Mouse (Mus musculus): ENCODE data around the gene Zfp697.
"Not testable (repeated sequence)": the region's sequence is repeated elsewhere in the genome, so short reads cannot be mapped to it uniquely, and the experiment has no call there.

Zfp697 gene

DNA sequence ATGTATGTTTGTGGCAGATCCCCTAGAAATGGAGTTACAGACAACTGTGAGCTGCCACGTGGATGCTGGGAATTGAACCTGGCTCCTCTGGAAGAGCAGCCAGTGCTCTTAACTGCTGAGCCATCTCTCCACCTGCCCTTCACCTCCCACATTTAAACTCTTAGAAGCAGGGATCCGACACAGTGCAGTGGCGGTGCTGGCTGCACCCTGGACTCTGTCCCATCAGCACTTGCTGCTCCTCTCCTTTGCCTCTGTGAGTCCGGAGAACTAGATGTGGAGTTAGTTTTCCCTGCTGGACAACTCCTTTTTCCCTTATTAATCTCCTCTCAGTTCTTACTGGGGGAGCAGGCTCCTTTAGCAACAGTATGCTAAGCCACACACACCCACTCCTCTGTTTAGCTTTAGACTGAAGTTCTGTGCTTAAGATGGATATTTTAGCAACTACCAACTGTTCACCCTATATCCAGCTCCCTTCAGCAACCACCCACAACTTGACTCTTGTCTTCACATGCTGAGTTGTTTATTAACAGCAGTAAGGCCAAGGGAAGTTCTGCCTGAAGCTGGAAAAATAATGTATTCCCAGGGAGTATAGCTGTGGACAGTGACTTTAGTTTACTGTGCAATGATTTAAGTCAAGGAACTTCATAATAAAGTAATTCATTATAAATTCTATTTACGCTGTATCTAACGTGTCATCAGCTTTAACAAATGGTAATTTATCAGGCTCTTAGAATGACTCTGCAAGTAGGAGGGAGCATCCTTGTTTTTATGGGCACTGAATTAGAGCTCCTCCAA is 36.9 kb downstream of the Zfp697 start:
- DNase-seq (ENCODE audit: low read depth, low spot score), result peak; percentile 1

GRCm38 (mm10) chr3:98419786-98420070 is 37.5 kb downstream of the Zfp697 start:
- DNase-seq (ENCODE audit: low read depth, low spot score), result peak; percentile 1

DNA sequence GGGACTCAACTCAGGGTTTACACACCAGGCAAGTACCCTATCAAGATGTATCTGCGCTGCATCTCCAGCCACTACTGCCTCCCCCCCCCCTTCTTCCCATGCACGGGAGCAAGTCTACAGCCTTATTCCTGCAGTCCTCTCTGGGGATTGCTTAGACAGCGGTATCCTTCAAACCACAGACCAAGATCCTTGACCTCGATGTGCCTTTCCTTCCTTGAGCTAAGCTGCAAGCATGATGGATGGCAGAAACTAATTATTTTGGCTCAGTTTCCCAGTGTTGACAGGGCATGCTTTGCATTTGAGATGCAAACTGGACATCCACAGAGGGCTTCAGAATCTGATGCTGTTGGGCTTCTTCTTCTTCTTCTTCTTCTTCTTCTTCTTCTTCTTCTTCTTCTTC is 40.7 kb downstream of the Zfp697 start:
- DNase-seq (ENCODE audit: low read depth, low spot score), result peak; percentile 1

DNA sequence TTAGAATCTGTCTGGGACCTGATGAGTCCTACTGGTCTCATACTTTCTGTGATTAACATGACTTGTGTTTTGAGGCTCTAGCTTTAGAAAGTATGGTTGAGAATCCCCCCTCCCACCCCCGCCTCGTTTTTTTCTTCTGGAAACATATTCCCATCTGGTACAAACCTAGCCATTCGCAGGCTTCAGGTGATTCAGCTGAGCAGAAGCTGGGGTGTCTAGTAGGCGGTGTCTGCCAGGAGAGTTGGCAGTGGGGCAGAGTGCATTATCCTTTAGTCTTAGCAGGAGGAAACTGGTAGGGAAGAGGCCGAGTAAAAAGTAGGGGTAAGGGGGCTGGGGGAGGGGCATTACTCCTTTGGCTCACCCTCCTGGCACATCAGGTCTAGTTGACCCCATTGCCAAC is 44.5 kb downstream of the Zfp697 start:
- no peak for DNase-seq (ENCODE audit: low read depth, low spot score)

GRCm38 (mm10) chr3:98427260-98427599 is 45.0 kb downstream of the Zfp697 start:
- DNase-seq (ENCODE audit: low read depth, low spot score), result peak; percentile 4

GRCm38 (mm10) chr3:98427600-98428448 is 45.6 kb downstream of the Zfp697 start:
- DNase-seq (ENCODE audit: low read depth, low spot score), result peak; percentile 76

GRCm38 (mm10) chr3:98428449-98428775 is 46.2 kb downstream of the Zfp697 start:
- DNase-seq (ENCODE audit: low read depth, low spot score), result no peak

- DNase-seq (ENCODE audit: low read depth, low spot score), result peak; percentile 2
These were observed 46.8 kb downstream of the Zfp697 start for GRCm38 (mm10) chr3:98428928-98429525.

DNA sequence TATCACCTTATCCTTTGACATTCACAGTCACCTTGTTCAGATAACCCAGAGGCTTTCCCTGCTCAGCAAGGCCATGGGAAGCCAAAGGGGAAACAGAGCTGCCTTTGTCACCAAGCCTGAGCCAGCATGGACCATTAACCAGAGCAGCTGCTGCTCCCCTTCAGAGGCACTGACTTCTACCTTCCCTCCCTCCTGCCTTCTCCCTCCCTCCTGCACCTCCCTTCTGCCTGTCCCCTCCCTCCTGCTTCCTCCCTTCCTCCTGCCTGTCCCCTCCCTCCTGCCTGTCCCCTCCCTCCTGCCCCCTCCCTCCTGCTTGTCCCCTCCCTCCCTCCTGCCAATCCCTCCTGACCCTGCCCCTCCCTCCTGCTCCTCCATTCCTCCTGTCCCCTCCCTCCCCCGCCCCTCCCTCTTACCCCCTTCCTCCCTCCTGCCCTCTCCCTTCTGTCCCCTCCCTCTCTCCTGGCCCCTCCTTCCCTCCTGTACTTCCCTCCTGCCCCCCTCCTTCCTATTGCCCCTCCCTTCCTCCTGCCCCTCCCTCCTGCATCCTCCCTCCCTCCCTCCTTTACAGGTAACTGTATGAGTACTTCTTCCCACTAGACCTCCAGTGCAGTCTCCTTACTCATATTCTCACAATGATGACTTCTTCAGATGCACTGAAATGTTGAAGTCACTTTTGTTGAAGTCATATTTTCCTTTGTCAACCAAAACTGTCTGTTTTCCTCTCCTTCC is 52.0 kb downstream of the Zfp697 start:
- DNase-seq (ENCODE audit: low read depth, low spot score), result peak; percentile 61

DNA sequence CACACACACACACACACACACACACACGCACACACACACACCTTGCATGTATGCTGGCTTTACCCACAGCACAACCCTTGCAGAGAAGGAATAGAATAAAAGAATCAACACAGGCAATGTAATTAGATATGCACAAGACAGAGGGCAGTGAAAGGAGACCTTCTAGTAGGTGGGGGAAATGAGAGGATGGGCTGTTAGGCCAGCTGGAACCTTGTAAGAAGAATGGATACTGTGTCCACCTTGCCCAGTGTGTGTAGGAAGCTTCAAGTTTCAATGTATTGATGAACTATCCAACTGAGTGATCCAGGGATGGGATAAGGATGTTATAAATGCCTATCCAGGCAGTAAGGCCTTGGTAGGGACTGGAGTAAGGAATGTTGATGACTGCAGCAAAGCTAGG is 52.8 kb downstream of the Zfp697 start:
- no peak for DNase-seq (ENCODE audit: low read depth, low spot score)

GRCm38 (mm10) chr3:98442245-98442644 is 60.0 kb downstream of the Zfp697 start:
- not testable (repeated sequence) for DNase-seq (ENCODE audit: low read depth, low spot score)

- not testable (repeated sequence) for DNase-seq (ENCODE audit: low read depth, low spot score)
These were observed 61.0 kb downstream of the Zfp697 start for GRCm38 (mm10) chr3:98443149-98443779.

GRCm38 (mm10) chr3:98443924-98444323 is 61.7 kb downstream of the Zfp697 start:
- not testable (repeated sequence) for DNase-seq (ENCODE audit: low read depth, low spot score)

- DNase-seq (ENCODE audit: low read depth, low spot score), result not testable (repeated sequence)
These were observed 71.5 kb downstream of the Zfp697 start for GRCm38 (mm10) chr3:98453786-98454185.

GRCm38 (mm10) chr3:98457026-98457425 is 74.8 kb downstream of the Zfp697 start, which contains the start of gene Gm4450:
Gm4450 (minus strand) TSS chr3:98457126.
- not testable (repeated sequence) for DNase-seq (ENCODE audit: low read depth, low spot score)

DNA sequence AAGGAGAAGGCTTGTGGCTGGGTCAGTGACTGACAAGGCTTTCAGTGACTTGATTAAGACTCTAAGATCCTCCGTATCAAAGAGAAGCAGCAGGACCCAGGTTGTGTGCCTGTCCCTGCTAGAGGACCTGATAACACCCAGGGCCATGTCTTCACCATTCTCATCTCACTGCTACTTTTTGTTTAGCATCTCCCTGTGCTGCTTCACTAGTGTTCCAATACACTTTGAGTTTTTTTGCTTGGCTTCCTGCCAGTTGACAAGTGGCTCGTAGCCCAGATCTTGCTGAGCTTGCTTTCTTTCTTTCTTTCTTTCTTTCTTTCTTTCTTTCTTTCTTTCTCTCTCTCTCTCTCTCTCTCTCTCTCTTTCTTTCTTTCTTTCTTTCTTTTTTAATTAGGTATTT is 87.1 kb downstream of the Zfp697 start:
- DNase-seq (ENCODE audit: low read depth, low spot score), result not testable (repeated sequence)

DNA sequence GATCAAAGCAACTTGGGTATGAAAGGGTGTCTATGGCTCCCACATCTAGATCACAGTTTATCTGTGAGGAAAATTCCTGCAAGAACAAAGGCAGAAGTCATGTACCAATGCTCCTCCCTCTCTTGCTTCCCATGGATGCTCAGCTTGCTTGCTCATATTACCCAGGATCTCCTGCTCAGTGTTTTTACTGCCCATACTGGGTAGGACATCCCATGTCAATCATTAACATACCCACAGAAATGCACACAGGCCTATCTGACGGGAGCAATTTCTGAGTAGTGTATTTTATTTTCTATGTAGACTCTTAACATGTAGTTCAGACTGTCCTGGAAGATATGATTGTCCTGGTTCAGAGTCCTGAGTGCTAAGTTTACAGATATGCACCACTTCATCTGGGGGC is 88.8 kb downstream of the Zfp697 start:
- DNase-seq (ENCODE audit: low read depth, low spot score), result not testable (repeated sequence)

DNA sequence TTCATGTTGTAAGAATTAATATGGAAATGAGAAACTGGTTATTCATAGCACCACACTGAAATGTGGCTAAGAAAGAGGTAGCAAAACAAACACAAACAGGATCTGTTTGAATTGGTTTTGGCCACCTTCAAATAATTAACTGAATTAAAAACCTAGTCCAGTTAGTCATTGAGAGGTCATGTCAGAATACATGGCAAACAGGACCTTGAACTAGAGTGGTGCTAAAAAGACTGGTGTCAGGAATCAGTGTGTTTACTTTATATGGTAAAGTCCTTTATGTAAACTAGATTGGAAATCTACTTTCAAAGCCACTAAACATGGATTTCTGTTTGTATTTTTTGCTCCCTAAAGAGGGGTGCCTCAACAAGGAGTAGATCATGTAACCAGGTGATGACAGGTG is 89.2 kb downstream of the Zfp697 start:
- DNase-seq (ENCODE audit: low read depth, low spot score), result not testable (repeated sequence)

- not testable (repeated sequence) for DNase-seq (ENCODE audit: low read depth, low spot score)
These were observed 111.9 kb downstream of the Zfp697 start for GRCm38 (mm10) chr3:98494184-98494583.

DNA sequence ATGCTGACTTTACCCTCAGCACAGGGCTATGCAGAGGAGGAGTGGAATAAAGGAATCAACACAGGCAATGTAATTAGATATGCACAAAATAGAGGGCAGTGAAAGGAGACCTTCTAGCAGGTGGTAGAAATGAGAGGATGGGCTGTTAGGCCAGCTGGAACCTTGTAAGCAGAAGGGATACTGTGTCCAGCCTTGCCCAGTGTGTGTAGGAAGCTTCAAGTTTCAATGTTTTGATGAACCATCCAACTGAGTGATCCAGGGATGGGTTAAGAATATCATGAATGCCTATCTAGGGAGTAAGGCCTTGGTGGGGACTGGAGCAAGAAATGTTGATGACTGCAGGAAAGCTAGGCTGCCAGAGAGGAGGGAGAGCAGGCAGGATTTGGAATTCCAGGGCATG is 112.8 kb downstream of the Zfp697 start:
- DNase-seq (ENCODE audit: low read depth, low spot score), result not testable (repeated sequence)

DNA sequence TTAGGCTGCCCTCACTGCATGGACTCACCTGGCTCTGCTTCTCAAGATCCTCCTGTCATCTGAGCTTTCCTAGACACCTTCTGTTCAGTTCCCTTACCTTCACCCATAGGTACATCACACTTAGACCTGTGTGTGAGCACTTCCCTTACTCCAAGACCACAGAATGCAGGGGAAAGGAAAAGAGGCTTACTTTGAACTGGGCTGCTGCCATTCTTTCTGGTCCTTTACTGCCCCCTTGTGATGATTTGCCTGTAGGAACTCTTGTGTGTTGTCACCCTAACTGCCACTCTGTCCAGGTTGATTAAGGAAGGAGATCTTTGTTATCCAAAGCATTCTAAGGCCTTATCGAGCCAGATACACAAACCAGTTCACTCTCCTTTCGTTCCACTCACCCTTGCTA is 114.5 kb downstream of the Zfp697 start:
- DNase-seq (ENCODE audit: low read depth, low spot score), result not testable (repeated sequence)
